Mouse (Mus musculus): Measurements from ENCODE around the gene Sf3b4. TPM values are rescaled to one million over a fixed set of nuclear protein-coding genes. Genes with fewer than 3 reads are reported as not detected.

Sf3b4 gene
- polyA plus RNA-seq, 1 experiment from 2014 or later = 135 TPM

GRCm38 (mm10) chr3:96181510-96182381 is 9.6 kb downstream of the Sf3b4 start:
- Histone ChIP-seq H3K4me3 (replicated peaks; ENCODE audit: low read length) (peak overlapping the region; percentile 60), H3K27ac (peak overlapping the region; percentile 85), H3K36me3 (replicated peaks; ENCODE audit: control insufficient read depth, insufficient read depth) (peaks cover 30% of the 10 kb centered on the region), H3K4me1 (replicated peaks; ENCODE audit: control insufficient read depth, insufficient read depth, low read length) (peaks cover 27% of the 10 kb centered on the region), H3K4me2 (replicated peaks) (peak overlapping the region; percentile 63), H3K9me3 (ENCODE audit: control insufficient read depth, low read length) (no peaks in the 10 kb centered on the region), H3K27me3 (ENCODE audit: control insufficient read depth, insufficient read depth, low read length) (no peaks in the 10 kb centered on the region), H3K9ac (peak overlapping the region; percentile 79)
- DNase-seq (ENCODE audit: low spot score) (no peak), ATAC-seq (ENCODE audit: low FRiP score) (peak; percentile 43)
- WGBS = 27% methylated on average over 12 of the region's 12 CpGs

GRCm38 (mm10) chr3:96182382-96182776 is 10.2 kb downstream of the Sf3b4 start:
- peaks cover 27% of the 10 kb centered on the region for H3K4me1 ChIP-seq (replicated peaks; ENCODE audit: control insufficient read depth, insufficient read depth, low read length)
- WGBS = 26% methylated on average over 4 of the region's 4 CpGs
- no peaks in the 10 kb centered on the region for H3K27me3 ChIP-seq (ENCODE audit: control insufficient read depth, insufficient read depth, low read length)
- H3K36me3 ChIP-seq (replicated peaks; ENCODE audit: control insufficient read depth, insufficient read depth) = peaks cover 30% of the 10 kb centered on the region
- H3K4me3 ChIP-seq (replicated peaks; ENCODE audit: low read length) = peak overlapping the region; percentile 60
- ATAC-seq (ENCODE audit: low FRiP score) = no peak
- no peak for DNase-seq (ENCODE audit: low spot score)
- H3K9ac ChIP-seq = peak overlapping the region; percentile 79
- peak overlapping the region; percentile 63 for H3K4me2 ChIP-seq (replicated peaks)
- H3K9me3 ChIP-seq (ENCODE audit: control insufficient read depth, low read length) = no peaks in the 10 kb centered on the region
- peak overlapping the region; percentile 85 for H3K27ac ChIP-seq

GRCm38 (mm10) chr3:96192977-96193376 is 20.8 kb downstream of the Sf3b4 start:
- Histone ChIP-seq H3K9me3 (ENCODE audit: control insufficient read depth, low read length) (no peaks in the 10 kb centered on the region), H3K4me2 (replicated peaks) (no peak overlapping the region), H3K9ac (no peak overlapping the region), H3K4me3 (replicated peaks; ENCODE audit: low read length) (no peak overlapping the region), H3K4me1 (replicated peaks; ENCODE audit: control insufficient read depth, insufficient read depth, low read length) (peaks cover 12% of the 10 kb centered on the region), H3K27me3 (ENCODE audit: control insufficient read depth, insufficient read depth, low read length) (no peaks in the 10 kb centered on the region), H3K27ac (no peak overlapping the region), H3K36me3 (replicated peaks; ENCODE audit: control insufficient read depth, insufficient read depth) (peaks cover 67% of the 10 kb centered on the region)
- ATAC-seq (ENCODE audit: low FRiP score) = no peak
- DNase-seq (ENCODE audit: low spot score) = no peak
- WGBS = 69% methylated on average over 12 of the region's 12 CpGs

GRCm38 (mm10) chr3:96194966-96195365 is 22.8 kb downstream of the Sf3b4 start:
- 90% methylated on average over 10 of the region's 10 CpGs for WGBS
- no peaks in the 10 kb centered on the region for H3K27me3 ChIP-seq (ENCODE audit: control insufficient read depth, insufficient read depth, low read length)
- DNase-seq (ENCODE audit: low spot score) (no peak), ATAC-seq (ENCODE audit: low FRiP score) (no peak)
- peaks cover 49% of the 10 kb centered on the region for H3K36me3 ChIP-seq (replicated peaks; ENCODE audit: control insufficient read depth, insufficient read depth)
- H3K4me3 ChIP-seq (replicated peaks; ENCODE audit: low read length) = no peak overlapping the region
- H3K4me2 ChIP-seq (replicated peaks) = no peak overlapping the region
- H3K9me3 ChIP-seq (ENCODE audit: control insufficient read depth, low read length) = no peaks in the 10 kb centered on the region
- no peak overlapping the region for H3K27ac ChIP-seq
- no peak overlapping the region for H3K9ac ChIP-seq
- H3K4me1 ChIP-seq (replicated peaks; ENCODE audit: control insufficient read depth, insufficient read depth, low read length) = peaks cover 16% of the 10 kb centered on the region

- Histone ChIP-seq H3K4me1 (replicated peaks; ENCODE audit: control insufficient read depth, insufficient read depth, low read length) (peaks cover 16% of the 10 kb centered on the region), H3K36me3 (replicated peaks; ENCODE audit: control insufficient read depth, insufficient read depth) (peaks cover 41% of the 10 kb centered on the region), H3K27me3 (ENCODE audit: control insufficient read depth, insufficient read depth, low read length) (no peaks in the 10 kb centered on the region), H3K9ac (no peak overlapping the region), H3K27ac (peak overlapping the region; percentile 97; the same call in 1 of the 2 replicates), H3K4me3 (replicated peaks; ENCODE audit: low read length) (peak overlapping the region; percentile 53; the same call in 1 of the 2 replicates), H3K9me3 (ENCODE audit: control insufficient read depth, low read length) (no peaks in the 10 kb centered on the region), H3K4me2 (replicated peaks) (peak overlapping the region; percentile 76)
- DNase-seq (ENCODE audit: low spot score) = no peak
- WGBS = 93% methylated on average over 11 of the region's 11 CpGs
- no peak for ATAC-seq (ENCODE audit: low FRiP score)
Observed at GRCm38 (mm10) chr3:96195616-96196313, 23.6 kb downstream of the Sf3b4 start.

GRCm38 (mm10) chr3:96196437-96197128 is 24.5 kb downstream of the Sf3b4 start:
- Histone ChIP-seq H3K4me3 (replicated peaks; ENCODE audit: low read length) (peak overlapping the region; percentile 53), H3K27ac (peak overlapping the region; percentile 97), H3K9me3 (ENCODE audit: control insufficient read depth, low read length) (no peaks in the 10 kb centered on the region), H3K4me1 (replicated peaks; ENCODE audit: control insufficient read depth, insufficient read depth, low read length) (peaks cover 16% of the 10 kb centered on the region), H3K36me3 (replicated peaks; ENCODE audit: control insufficient read depth, insufficient read depth) (peaks cover 33% of the 10 kb centered on the region), H3K4me2 (replicated peaks) (peak overlapping the region; percentile 76), H3K27me3 (ENCODE audit: control insufficient read depth, insufficient read depth, low read length) (no peaks in the 10 kb centered on the region), H3K9ac (peak overlapping the region; percentile 81)
- ATAC-seq (ENCODE audit: low FRiP score) (peak; percentile 1), DNase-seq (ENCODE audit: low spot score) (peak; percentile 27)
- 19% methylated on average over 27 of the region's 27 CpGs for WGBS

GRCm38 (mm10) chr3:96197129-96197749 is 25.1 kb downstream of the Sf3b4 start:
- peak overlapping the region; percentile 97 for H3K27ac ChIP-seq
- under 1% methylated on average over 50 of the region's 50 CpGs for WGBS

GRCm38 (mm10) chr3:96198181-96198580 is 26.0 kb downstream of the Sf3b4 start:
- Histone ChIP-seq H3K9me3 (ENCODE audit: control insufficient read depth, low read length) (no peaks in the 10 kb centered on the region), H3K4me3 (replicated peaks; ENCODE audit: low read length) (peak overlapping the region; percentile 53), H3K4me1 (replicated peaks; ENCODE audit: control insufficient read depth, insufficient read depth, low read length) (peaks cover 16% of the 10 kb centered on the region), H3K36me3 (replicated peaks; ENCODE audit: control insufficient read depth, insufficient read depth) (peaks cover 17% of the 10 kb centered on the region), H3K27ac (peak overlapping the region; percentile 44; the same call in 1 of the 2 replicates), H3K27me3 (ENCODE audit: control insufficient read depth, insufficient read depth, low read length) (no peaks in the 10 kb centered on the region), H3K4me2 (replicated peaks) (peak overlapping the region; percentile 76), H3K9ac (peak overlapping the region; percentile 81)
- ATAC-seq (ENCODE audit: low FRiP score) (peak; percentile 32; the same call in 1 of the 2 replicates), DNase-seq (ENCODE audit: low spot score) (peak; percentile 60)
- WGBS = 5% methylated on average over 6 of the region's 6 CpGs

More at GRCm38 (mm10) chr3:96197129-96197749, 25.1 kb downstream of the Sf3b4 start:
- Histone ChIP-seq H3K27me3 (ENCODE audit: control insufficient read depth, insufficient read depth, low read length) (no peaks in the 10 kb centered on the region), H3K4me3 (replicated peaks; ENCODE audit: low read length) (peak overlapping the region; percentile 53), H3K9ac (peak overlapping the region; percentile 81), H3K36me3 (replicated peaks; ENCODE audit: control insufficient read depth, insufficient read depth) (peaks cover 26% of the 10 kb centered on the region), H3K9me3 (ENCODE audit: control insufficient read depth, low read length) (no peaks in the 10 kb centered on the region), H3K4me1 (replicated peaks; ENCODE audit: control insufficient read depth, insufficient read depth, low read length) (peaks cover 16% of the 10 kb centered on the region), H3K4me2 (replicated peaks) (peak overlapping the region; percentile 76)
- DNase-seq (ENCODE audit: low spot score) = peak; percentile 92
- ATAC-seq (ENCODE audit: low FRiP score) = peak; percentile 94
